Mouse (Mus musculus): ENCODE measurements around the gene Acvr2b.
A peak's percentile ranks its signal among the peaks of the same experiment; 100 is the strongest.

Acvr2b gene

GRCm38 (mm10) chr9:119408898-119409664, 7.2 kb downstream of the Acvr2b start:
- no peak for DNase-seq (ENCODE audit: low read depth, low spot score)

- DNase-seq (ENCODE audit: low read depth, low spot score): no peak
These were observed 7.9 kb downstream of the Acvr2b start for GRCm38 (mm10) chr9:119409864-119410263.

GRCm38 (mm10) chr9:119418025-119418424, 16.1 kb downstream of the Acvr2b start:
- no peak for DNase-seq (ENCODE audit: low read depth, low spot score)

GRCm38 (mm10) chr9:119419852-119420438, 18.0 kb downstream of the Acvr2b start:
- no peak for DNase-seq (ENCODE audit: low read depth, low spot score)

GRCm38 (mm10) chr9:119425217-119425975, 23.5 kb downstream of the Acvr2b start:
- DNase-seq (ENCODE audit: low read depth, low spot score): peak; percentile 54

GRCm38 (mm10) chr9:119425976-119426415, 24.1 kb downstream of the Acvr2b start:
- no peak for DNase-seq (ENCODE audit: low read depth, low spot score)

GRCm38 (mm10) chr9:119426483-119426882, 24.6 kb downstream of the Acvr2b start:
- DNase-seq (ENCODE audit: low read depth, low spot score): no peak

GRCm38 (mm10) chr9:119430311-119430710, 28.4 kb downstream of the Acvr2b start:
- DNase-seq (ENCODE audit: low read depth, low spot score): peak; percentile 83

GRCm38 (mm10) chr9:119435855-119436254, 33.9 kb downstream of the Acvr2b start:
- DNase-seq (ENCODE audit: low read depth, low spot score): no peak

- no peak for DNase-seq (ENCODE audit: low read depth, low spot score)
These were observed 36.1 kb downstream of the Acvr2b start for GRCm38 (mm10) chr9:119438065-119438464.

GRCm38 (mm10) chr9:119438498-119439000, 36.6 kb downstream of the Acvr2b start:
- no peak for DNase-seq (ENCODE audit: low read depth, low spot score)

GRCm38 (mm10) chr9:119444738-119445429, 43.0 kb downstream of the Acvr2b start, which contains the start of gene Exog:
Gene Exog, plus strand, starts transcription at chr9:119444943.
- DNase-seq (ENCODE audit: low read depth, low spot score): peak; percentile 95

GRCm38 (mm10) chr9:119445737-119446136, 43.8 kb downstream of the Acvr2b start:
- no peak for DNase-seq (ENCODE audit: low read depth, low spot score)

GRCm38 (mm10) chr9:119455967-119456366, 54.0 kb downstream of the Acvr2b start:
- DNase-seq (ENCODE audit: low read depth, low spot score): no peak

GRCm38 (mm10) chr9:119457122-119457521, 55.2 kb downstream of the Acvr2b start:
- no peak for DNase-seq (ENCODE audit: low read depth, low spot score)

GRCm38 (mm10) chr9:119460410-119460809, 58.5 kb downstream of the Acvr2b start:
- peak; percentile 65 for DNase-seq (ENCODE audit: low read depth, low spot score)

- no peak for DNase-seq (ENCODE audit: low read depth, low spot score)
These were observed 63.1 kb downstream of the Acvr2b start for GRCm38 (mm10) chr9:119465056-119465455.

- peak; percentile 50 for DNase-seq (ENCODE audit: low read depth, low spot score)
These were observed 63.7 kb downstream of the Acvr2b start for GRCm38 (mm10) chr9:119465595-119465994.

GRCm38 (mm10) chr9:119469691-119470353, 67.9 kb downstream of the Acvr2b start:
- DNase-seq (ENCODE audit: low read depth, low spot score): no peak

GRCm38 (mm10) chr9:119472412-119472918, 70.5 kb downstream of the Acvr2b start:
- peak; percentile 49 for DNase-seq (ENCODE audit: low read depth, low spot score)

- no peak for DNase-seq (ENCODE audit: low read depth, low spot score)
These were observed 71.1 kb downstream of the Acvr2b start for GRCm38 (mm10) chr9:119473011-119473410.

All from R1 (cell line).